Mouse (Mus musculus) right cerebral cortex, postnatal 4 days (tissue): ENCODE data around the gene Mpp2.

ENCODE experiments used
- DNase-seq: peaks from one replicate; pipeline ENCODE4 v3.0.0-alpha.2; 2022

Mpp2 gene

DNA sequence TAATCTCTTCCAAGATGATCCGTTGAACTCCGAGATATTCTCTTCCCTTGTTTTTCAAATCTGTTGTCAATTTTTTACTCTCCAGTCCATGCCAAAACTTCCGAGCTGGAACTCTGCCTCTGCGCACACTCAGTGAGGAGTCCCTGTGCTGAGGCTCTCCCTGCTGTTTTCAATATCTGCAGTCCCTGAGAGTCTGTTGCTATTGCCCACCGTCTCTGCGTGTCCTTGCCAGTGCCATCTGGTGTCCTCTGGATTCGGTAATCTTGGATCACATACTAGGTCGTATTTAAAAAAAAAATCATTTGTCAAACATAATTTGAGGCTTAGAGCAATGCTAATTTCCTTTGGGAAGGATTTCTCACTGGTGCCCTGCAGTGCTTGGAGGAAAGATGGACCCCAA is 53.4 kb downstream of the Mpp2 start:
- no peak for DNase-seq

DNA sequence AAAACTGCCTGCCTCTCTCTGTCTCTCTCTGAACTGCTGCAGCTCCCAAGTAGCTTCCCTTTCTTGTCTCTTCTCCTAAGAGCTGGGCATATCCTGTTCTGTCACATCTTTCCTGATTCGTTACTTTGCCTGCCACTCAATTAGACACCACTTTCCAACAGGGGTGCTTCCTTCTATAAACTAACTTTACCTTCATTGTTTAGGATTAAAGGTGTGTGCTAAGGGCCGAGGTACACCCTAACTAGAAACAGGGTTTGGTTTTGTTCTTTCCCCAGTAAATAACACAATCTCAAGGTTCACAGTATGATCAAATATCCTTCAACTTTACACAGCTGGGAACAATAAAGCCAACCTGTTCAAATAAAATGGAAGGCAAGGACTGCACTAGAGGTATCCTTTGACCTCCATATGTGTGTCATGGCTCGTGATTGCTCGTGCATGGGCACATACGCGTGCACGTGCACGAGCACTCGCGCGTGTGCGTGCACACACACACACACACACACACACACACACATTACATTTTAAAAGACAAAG is 55.2 kb downstream of the Mpp2 start:
- DNase-seq: no peak

DNA sequence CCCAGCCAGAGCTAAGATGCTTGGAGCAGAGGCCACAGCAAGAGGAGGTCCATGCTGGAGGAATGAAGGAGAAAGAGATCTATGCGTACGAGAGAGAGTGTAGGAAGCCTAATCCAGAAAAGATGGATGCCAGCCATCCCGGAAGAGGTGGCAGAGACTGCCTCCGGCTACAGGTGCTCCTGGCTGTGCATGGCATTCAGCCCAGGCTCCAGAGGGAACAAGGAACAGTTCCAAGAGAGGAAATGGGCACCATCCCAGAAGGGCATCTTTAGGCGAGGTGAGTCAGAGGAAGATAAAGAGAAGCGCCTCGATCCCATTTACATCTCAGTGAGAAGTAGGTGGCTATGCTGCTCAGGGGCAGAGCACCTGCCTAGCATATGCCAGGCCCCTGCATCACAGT is 57.2 kb downstream of the Mpp2 start:
- no peak for DNase-seq

DNA sequence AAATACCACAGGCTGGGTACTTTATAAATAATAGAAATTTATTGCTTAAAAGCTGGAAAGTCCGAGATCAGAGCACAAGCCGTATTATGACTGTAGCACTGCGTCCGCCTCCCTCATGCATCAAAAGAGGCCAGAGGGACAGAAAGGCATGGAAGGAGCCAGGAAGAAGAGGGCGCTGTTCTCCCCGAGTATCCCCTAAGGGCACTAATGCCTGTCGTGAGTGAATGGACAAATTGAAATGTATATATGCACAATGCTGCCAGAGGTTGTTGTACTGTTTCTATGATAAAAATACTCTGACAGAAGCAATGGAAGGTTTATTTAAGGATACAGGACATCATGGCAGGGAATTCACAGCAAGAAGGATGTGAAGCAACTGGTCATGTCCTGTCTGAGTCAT is 58.3 kb downstream of the Mpp2 start:
- no peak for DNase-seq

DNA sequence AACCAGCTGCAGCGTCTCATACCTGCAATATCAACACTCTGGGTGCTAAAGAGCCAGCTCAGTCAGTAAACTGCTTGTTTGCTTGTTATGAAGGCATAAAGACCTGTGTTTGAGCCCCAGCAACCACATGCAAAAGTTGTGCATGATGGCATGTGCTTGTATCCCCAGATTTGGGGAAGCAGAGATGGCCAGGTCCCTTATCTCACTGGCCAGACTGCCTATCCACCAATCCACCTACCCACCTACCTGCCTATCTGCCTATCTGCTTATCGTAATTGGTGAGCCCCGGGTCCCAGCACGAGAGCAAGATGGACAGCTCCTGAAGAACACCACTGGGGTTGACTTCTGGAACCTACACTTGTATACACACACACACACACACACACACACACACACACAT is 59.0 kb downstream of the Mpp2 start:
- DNase-seq: no peak

DNA sequence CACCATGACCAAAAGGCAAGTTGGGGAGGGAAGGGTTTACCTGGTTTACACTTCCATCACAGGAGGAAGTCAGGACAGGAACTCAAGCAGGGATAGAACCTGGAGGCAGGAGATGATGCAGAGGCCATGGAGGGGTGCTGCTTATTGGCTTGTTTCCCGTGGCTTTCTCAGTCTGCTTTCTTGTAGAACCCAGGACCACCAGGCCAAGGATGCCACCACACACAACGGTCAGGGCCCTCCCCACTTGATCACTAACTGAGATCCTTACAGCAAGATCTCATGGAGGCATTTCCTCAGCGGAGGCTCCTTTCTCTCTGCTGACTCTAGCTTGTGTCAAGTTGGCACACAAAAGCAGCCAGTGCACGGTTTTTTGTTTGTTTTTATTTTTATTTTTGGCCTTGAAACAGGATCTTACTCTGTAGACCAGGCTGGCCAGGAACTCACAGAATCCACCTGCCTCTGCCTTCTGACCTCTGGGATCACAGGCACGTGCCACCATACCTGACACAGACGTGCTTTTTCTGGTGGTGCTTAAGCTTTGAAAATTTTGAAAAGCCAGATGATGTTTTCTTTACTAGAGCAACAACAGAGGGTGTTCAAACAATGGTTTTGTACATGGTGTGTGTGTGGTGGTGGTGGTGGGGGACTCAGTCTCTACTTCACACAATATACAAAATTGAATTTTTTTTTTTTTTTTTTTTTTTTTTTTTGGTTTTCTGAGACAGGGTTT is 60.1 kb downstream of the Mpp2 start, which contains the start of gene Mpp3:
Gene Mpp3 (minus strand): TSS at position 375 of the 730 bp plus-strand sequence.
- DNase-seq: no peak

DNA sequence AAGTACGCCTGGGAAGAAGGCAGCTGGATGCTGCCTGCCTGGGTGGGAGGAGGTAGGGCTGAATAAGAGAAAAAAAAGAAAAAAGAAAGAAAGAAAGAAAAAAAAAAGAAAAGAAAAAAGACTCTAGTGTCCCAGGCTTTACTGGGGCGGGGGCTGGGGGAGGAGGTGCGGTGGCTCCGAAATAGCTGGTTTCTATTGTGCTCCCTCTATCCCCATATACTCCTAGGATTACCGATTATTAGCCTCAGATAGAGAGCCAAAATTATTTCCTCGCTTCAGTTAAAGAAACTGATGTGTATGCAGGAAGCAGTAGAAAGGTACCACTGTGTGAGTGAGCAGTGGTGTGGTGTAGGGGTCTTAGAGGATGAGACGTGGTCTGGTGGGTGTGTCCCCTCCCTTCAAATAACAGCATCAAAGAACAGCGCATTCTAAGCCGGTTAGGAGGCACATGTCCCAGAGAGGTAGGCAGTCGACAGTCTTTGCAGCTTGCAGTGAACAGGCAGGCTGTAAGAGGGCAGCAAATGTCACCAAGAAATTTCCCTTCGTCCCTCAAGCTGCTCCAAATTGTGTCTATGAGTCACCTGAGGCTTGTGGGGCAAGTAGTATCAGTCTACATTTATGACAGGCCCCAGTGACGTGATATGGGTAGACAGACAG is 60.8 kb downstream of the Mpp2 start:
- no peak for DNase-seq

DNA sequence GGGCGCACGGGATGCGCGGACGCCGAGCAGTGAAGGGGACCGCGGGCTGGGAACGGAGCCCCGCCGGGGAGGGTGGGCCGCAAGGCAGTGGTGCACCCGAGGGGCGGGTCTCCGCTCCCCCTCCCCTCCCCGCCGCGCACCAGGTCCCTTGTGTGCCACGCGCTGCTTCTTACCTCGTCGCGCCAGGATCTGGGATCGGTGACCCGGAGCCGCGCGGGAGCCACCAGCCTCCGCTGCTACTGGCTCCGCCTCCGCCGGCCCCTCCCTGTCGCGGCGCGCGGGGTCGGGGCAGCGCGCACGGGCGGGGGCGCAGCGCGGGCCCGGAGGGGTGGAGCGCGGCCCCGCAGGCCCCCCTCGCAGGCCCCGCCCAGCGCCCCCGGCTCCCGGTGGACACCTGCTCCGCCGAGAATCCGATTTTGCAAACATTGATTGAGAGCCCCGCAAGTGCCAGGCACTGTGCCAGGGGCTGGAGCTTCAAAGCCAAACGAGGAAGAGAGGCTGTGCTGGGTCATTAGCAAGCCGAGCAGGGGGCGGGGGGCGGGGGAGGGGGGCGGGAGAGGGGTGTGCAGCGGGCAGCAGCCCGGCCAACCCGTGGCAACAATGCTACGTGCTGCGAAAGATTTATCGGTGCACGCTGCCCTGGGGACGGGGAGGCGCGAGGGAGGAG is 61.5 kb downstream of the Mpp2 start:
- DNase-seq: peak; percentile 72

DNA sequence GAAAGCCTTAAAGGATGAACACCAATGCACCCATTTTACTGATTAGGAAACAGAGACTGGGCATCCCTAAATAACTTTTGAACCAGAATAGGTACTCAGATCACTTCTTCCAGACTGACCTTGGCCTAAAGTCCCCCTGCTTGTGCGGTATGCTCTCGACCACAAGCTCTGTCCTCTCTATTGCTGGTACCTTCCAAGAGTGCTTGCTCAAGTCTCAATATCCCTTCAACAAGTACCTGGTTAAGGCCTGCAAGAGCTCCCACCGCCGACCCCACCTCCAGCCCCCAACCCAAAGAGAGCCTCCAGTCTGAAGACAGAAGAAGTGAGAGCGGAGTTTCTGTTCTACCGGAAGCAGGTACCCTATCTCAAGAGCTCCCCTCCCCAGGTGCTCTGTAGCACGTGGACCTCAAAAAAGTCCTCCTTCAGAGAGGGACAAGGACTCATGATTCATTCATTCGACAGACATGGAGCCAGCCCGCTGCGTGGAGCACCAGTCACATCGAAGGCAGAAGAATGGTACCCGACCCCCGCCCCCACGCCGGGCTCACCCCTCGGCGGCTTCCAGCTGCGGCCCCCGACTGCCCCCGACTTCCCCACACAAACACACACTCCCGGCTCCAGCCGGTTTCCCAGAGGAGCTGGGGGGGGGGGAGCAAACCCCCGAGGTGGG is 62.2 kb downstream of the Mpp2 start:
- DNase-seq: peak; percentile 55

DNA sequence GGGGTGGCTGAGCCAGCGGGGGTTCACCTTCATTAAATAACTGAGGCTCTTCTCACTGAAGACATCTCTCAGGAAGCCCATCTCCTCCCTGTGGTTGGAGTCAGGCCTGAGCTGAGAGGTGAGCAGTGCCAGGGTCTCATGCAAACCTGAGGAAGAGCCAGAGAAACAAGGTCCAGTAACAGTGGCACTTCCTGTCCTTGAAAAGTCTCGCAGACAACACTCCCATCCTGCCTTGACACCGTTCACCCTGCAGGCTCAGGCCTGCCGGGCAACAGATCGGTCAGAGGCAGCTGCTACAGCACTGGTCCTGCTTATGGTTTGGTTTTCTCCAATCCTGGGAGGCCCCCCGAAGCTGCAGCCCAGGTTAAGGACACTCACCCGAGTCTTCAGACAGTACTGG is 63.0 kb downstream of the Mpp2 start:
- DNase-seq: no peak

DNA sequence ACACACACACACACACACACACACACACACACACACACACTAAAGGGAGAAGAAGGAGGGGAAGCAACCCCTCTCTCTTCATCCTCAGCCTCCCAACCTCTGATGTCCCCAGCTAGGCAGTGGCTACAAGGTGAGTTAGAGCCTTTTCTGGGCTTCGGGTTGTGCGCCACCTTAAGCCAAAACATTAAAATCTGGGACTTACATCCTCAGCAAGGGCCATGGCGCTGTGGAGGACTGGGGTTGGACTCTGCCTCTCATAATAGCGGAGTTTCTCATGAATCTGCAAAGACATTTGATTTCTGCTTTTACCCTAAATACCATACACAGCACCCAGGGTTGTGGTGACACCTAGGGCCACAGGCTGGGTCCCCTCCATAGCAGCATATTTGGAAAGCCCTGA is 63.4 kb downstream of the Mpp2 start:
- no peak for DNase-seq

DNA sequence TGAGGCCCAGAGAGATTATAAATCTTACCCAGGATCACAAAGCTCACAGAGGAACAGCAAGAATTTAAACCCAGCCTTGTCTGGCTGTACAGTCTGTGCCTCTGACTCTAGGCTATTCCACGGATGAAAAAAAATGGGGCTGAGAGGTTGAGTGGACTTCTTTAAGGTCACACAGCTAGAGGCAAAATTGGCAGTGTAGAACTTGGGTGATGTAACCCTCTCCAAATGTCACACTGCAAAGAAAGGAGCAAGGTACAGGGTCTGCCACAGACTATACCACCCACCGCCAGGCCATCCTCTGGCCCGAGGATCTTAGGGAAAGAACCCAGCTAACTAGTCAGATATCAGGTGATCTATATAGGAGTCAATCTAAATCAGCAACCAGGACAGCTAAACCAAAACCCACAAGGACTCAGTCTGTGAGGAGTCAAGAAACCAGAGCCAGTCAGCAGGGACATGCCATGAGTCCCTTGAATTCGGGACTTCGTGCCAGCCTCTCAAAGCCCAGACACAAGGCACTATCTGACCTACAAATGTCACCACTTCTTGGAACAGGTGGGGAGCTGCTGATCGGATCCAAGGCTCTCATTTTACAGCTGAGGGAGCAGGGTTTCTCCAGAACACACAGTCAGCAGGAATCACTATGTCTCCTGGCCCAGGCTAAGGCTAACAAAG is 64.1 kb downstream of the Mpp2 start:
- DNase-seq: no peak

DNA sequence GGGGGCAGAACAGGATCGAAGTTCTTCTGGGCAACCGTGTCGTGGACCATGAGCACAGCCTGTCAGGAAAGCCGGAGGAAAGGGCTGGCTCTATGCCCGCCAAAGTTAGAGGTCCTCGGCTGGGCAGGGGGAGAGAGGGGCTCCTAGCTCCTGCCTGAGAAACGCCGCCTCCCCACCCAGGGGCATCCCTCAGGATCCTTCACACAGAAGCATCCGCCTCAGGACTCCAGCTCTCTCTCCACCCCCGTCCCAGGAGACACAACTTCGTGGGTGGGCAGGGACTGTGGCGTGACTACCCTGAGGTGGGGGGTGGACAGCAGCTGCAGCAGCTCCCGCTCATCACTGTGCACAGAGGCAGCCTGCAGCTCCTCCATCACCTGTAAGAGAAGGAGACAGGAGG is 64.9 kb downstream of the Mpp2 start:
- DNase-seq: no peak

DNA sequence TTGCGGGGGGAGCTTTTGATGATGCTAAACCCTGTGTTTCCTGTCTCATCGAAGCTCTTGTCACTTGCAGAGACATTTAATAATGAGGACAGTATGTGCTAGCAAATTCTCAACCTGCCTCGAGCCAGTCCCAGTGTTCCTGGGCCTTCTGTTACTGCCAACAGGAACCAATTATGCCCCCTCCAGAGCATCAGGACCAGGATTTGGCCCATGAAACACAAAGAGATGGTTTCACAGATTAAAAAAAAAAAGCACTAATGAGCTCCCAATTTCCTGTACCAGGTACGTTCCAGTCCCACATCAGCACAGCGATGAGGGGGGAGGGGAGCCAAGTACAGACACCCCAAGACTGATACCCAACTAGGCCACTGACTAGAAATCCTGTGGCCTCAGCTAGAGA is 67.1 kb downstream of the Mpp2 start:
- DNase-seq: no peak

DNA sequence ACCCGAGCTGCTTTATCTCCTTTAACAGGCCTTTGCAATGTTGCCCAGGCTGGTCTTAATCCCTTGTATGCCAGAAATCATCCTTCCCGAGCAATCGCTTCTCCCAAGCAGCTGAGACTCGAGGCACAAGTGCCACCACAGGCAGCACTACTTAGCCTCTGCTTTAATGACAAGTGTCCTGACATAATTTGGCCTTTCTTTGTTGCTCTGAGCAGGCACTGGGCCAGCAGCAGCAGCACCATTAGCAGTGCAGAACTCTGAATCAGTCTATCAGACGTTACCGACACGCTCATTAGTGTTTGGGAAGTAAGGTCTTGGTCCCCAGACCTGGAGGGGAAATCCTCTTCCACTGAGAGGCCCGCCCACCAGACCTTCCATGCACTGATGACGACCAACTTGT is 68.6 kb downstream of the Mpp2 start:
- DNase-seq: no peak

DNA sequence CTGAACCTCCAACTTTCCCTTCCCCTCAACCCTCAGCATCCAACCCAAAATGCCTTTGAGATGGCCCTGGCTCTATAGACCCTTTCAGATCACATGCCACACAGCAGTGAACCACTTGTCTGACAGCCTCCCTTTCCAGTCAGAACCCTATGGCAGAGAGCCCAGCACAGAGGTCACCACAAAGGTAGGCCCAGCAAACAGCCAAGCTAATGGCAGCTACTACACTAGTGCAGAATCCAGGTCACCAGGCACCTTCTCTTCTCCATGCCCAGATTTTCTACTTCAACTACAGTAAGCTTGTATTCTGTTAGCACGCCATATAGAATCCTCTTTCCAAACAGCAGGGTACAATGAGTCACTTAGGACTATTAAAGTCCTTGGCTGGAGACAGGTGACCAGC is 72.2 kb downstream of the Mpp2 start:
- DNase-seq: no peak

DNA sequence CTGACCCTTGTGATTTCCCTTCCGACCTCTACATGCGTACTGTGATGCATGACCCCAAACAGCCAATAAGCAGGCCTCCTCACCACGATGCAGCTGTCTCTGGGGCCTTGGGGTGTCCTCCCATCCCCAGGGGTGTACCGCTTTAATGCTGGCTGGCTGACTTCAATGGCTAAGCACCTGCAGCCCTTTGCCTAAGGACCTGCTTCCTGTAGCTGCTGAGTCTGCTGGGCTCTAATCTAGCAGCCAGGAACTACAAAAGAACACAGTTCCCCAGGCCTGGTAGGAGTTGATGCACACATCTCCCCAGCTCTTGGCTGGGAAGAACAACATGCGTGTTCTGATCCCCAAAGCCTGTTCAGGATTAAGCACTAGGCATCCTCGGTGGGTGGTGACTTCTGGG is 72.8 kb downstream of the Mpp2 start:
- no peak for DNase-seq

DNA sequence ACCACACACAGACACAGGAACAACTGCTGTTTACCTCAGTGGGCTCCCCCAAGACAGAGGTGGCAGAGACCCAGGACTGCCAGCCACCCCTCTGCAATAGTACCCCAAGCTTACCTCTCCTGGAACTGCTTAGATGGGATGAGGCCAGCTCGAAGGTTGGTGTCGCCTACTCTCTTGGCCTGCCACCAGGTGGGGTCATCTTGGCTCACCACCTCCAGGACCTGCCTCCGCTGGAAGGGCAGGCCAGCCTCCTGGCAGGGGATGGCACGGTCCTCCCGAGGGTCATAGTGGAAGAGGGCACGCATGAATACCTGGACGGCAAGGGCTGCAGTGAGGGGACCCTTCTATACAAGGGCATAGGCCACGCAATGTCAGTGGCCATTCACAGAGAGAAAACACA is 75.1 kb downstream of the Mpp2 start:
- no peak for DNase-seq

DNA sequence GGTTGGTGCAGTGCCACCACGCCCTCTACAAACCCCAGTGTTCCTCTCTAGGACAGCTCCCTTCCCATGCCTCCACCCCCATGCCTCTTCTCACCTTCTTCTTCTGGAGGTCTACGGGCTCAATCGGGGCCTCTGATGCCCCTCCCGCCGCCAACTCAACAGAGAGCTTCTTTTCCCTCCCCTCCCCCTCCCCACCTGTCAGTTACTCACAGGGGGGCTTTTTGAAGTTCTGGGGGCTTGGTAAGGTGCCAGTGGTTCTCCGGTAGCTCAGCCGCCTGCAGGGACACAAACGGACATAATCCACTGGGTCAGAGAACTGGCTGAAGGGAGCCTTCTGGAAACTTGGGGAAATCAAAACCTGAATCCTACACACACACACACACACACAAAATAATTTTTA is 76.8 kb downstream of the Mpp2 start:
- DNase-seq: no peak

DNA sequence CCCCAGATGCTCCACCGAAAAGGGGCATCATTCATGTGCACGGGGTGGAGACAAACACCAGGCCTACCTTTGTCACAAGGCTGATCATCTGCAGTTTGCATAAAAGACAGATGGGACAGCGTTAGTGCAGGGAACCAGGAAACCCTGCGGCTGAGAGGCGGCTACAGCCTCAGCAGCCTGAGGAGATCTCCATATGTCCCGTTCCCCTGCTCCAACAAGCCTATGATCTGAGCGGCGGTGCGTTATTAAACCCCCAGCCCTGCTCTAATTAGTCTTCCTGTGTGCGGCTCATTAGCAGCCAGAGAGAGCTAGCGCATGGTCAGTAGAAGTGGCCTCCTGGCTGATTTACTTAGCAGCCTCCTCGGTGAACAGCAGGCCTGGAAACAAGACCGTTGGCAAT is 78.2 kb downstream of the Mpp2 start:
- no peak for DNase-seq

DNA sequence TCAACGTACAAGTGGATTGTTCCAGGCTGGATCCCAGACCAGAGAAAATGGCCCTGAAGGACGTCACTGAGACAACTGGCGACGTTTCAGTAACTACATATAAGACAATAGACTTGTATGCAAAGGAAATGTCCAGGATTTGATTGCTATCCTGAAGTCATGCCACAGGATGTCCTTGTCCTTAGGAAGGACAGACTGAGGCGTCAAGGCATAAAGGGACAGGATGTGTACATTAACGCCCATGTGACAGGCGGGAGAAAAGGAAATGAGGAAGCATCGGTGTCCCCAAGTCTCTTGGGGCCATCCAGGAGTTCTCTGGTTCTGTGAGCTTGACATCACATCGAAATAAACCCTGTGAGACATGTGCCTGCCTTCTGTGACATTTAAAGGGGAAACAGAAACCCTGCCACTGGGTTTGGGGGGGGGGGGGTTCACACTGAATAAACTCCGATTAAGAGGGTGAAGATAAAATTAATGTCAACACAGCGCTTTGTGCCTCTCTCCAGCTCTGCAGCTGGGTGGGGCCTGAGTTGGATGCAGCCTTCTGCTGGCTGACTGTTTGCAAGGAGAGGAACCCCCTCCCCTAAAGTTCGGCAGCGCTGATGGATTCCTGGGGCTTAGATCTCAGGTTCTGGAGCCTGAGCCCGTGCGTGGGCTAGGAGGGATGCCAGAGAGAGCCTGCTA is 79.2 kb downstream of the Mpp2 start:
- DNase-seq: no peak

DNA sequence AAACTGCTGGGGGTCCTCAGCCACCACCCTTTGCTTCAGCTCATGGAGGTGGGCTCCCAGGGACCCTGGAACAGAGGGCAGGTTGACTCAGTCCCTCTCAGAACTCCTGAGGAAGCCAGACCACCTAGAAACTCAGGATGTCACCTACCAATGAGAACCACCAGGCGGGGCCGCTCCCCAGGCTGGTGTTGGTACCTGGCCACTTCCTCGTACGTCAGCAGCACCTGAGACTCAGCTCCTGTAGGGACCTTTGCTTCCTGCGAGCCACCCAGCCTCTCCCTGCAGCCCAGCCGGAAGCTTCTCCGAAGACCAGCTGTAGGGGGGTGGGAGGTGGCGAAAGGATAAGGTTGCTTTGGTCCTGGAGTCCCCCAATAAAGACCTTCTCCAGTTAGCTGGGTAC is 79.9 kb downstream of the Mpp2 start:
- no peak for DNase-seq
